Mouse (Mus musculus) brain, embryonic 14.5 days (tissue): ENCODE data around the gene Tmem178.

Source experiments
- CTCF ChIP-seq: fragments of 200-500 bp; IDR thresholded peaks from 2 replicates; pipeline ENCODE4 v1.5.1; 2012; ENCODE audit warnings: inconsistent platforms, mild to moderate bottlenecking, moderate library complexity, borderline replicate concordance; ENCODE audit not compliant: insufficient read depth, insufficient read length; ENCODE audit errors: extremely low read depth
- POLR2A ChIP-seq: fragments of 200-500 bp; IDR thresholded peaks from 2 replicates; pipeline ENCODE4 v1.6.1; 2012; ENCODE audit warnings: mild to moderate bottlenecking, inconsistent platforms, borderline replicate concordance; ENCODE audit not compliant: poor library complexity, insufficient read depth, insufficient read length, severe bottlenecking; ENCODE audit errors: extremely low read depth

DNA sequence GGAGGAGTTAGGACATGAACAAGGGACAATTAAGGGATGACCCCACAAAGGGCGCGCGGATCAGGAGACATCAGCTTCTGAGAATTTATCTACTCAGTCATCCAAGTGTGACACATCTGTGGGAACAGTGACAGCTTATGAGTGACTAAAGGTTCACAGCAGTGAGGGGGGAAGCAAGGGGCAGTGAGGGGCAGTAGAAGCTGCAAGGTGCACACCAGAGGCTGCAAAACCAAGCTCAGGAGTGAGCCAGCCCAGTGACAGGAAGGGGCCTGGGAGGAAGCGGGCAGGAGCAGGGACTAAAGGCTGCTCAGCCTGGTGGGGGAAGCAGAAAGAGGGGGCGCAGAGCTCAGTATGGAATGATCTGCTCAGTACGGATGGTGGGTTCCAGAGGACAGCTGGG, 82.9 kb downstream of the Tmem178 start:
- TF ChIP-seq POLR2A (no peak), CTCF (no peak)
